Mouse (Mus musculus): ENCODE results near the gene Anxa6. TPM values are rescaled to one million over a fixed set of nuclear protein-coding genes. Genes with fewer than 3 reads are reported as not detected.
A peak's percentile ranks its signal among the peaks of the same experiment; 100 is the strongest.

The Anxa6 gene
- total RNA-seq (2022): 100 to 1,000 TPM; 160 to 179 (median 170) TPM

DNA sequence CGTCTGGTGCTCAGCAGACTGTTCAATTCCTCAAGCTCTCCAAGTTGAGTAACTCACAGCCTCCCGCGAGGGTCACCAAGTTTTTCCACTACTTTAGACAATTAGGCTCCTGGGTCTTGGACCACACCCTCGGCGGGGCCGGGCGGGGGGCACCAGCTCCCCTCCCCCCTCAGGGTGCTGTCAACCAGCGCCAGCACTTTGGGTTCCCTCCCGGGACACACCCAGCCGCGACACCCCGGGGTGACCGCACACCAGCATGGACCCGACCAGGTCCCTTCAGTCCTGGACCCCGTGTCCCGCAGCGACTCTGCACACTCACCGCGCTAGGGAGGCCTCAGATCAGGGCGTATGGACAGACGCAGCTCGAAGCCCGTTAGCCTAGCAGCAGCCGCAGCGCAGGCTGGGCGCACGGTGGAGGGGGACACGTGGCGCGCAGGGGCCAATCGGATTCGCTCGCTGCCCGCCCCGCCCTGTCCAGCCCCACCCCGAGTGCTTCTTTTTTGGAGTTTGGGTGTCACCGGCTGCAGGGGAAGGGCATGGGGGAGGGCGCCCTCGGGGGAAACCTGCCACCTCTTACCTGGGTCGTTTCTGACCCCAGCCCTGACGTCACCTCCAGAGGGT lies at the start of gene Anxa6:
TSS of gene Anxa6 (minus strand) at position 406 of the 621 bp plus-strand sequence.
- DNase-seq (ENCODE audit: low spot score in 2 of 2): peak; percentile 71 to 80

- no peak for DNase-seq (ENCODE audit: low spot score in 2 of 2)
These were observed 48.0 kb upstream of the Anxa6 start for GRCm38 (mm10) chr11:55081206-55081605.

- no peak for DNase-seq (ENCODE audit: low spot score in 2 of 2)
These were observed 45.9 kb upstream of the Anxa6 start for GRCm38 (mm10) chr11:55079180-55079579.

GRCm38 (mm10) chr11:55078502-55078901 lies 45.3 kb upstream of the Anxa6 start:
- DNase-seq (ENCODE audit: low spot score in 2 of 2): no peak

DNA sequence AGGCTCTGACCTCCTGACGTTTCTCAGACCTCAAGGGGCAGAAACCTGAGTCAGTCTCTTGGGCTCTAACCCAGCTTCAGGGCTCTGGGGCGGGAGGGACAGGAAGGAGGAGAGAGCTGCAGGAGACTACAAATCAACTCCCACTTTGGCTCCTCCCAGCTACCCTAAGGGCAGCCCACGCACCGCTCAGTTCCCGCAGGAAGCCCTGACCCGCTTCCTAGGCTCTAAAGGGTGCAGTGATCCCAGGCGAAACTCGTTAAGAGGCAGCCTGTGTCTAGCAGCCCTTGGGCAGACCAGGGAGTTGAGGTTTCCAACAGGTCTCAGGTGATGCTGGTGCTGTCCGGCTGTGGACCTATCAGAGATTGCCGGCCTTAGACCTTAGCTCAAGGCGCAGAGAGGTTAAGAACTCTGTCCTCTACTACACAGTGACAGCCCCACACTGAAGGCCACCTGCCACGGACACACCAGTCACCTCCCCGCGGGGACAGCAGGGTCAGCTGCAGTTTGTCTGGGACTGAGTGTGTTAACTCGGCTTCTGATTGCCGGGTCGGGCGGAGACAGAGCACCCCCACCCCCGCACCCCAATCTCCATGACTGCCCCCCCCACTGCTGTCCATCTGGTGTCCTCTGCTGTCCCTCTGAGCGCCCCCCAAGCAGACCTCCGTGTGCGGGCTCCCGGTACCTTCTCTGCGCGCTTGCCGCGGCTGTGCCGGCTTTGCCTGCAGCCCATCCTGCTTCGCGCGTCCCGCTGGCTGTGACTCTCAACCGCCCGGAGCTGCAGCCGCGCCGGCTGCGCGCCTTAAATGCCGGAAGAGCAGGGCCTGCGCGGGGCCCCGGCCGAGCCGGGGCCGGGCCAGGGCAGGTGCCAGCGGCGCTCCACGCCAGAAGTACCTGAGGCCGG lies 44.3 kb upstream of the Anxa6 start, which contains the start of gene Ccdc69:
TSS of gene Ccdc69 (minus strand) at position 801 of the 901 bp plus-strand sequence.
- DNase-seq (ENCODE audit: low spot score in 2 of 2): peak; percentile 67 to 73

GRCm38 (mm10) chr11:55076234-55076633 lies 43.0 kb upstream of the Anxa6 start:
- no peak for DNase-seq (ENCODE audit: low spot score in 2 of 2)

DNA sequence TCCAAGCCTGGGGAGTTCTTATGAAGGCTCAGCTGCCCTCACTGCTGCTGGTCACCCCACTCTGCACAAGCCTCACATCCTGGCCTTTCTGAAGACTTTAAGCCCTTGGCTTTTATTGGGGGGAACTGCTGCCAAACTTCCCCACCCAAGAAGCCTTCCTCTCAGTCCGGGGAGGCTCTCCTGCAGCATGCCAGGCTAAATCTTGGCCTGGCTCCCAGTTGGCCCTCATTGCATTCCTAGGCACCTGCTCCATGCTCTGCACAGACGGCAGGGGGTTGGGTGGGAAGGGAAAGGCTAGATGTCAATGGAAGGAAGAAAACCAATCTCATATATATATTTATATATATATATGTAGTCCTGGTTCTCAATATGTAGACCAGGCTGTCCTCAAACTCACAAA lies 42.4 kb upstream of the Anxa6 start:
- peak in 1 of 2 experiments; percentile 45 for DNase-seq (ENCODE audit: low spot score in 2 of 2)

DNA sequence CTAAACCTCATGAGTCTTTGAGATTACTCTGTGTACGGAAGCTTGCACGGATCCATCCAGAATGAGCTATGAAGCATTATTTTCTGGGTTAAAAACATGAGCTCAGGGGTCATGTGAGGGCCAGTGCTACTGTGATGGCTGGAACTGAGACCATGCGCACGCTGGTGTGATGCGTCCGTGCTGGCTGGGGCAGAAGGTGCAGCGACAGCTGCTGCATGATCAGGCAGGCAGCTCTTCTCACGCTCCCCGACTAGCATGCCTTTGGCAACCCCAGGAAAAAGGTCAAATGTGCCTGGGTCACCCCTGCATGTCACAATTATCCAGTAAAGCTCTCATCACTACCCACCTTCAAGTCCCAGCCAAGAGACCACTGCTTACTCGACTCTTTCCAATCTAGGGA lies 39.9 kb upstream of the Anxa6 start:
- peak; percentile 30 to 32 for DNase-seq (ENCODE audit: low spot score in 2 of 2)

DNA sequence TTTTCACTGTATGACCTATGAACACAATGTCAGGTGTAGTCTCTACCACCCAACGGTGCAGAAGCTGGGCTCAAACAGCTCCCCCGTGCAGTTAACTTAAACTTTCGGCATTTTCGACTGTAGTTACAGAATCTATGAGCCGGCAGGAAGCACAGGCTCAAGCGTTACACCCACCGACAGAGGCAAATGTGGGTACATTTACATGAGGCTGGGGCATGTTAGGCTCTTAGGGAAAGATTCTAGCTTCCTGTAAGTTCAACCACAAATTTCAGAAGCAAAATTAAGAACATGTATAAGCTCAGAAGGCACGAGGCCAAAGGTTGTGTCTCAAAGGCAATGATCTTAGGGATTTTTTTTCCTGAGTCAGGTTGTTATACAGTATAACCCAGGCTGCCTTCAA lies 39.2 kb upstream of the Anxa6 start:
- DNase-seq (ENCODE audit: low spot score in 2 of 2): no peak

- no peak for DNase-seq (ENCODE audit: low spot score in 2 of 2)
These were observed 38.1 kb upstream of the Anxa6 start for GRCm38 (mm10) chr11:55071344-55071743.

DNA sequence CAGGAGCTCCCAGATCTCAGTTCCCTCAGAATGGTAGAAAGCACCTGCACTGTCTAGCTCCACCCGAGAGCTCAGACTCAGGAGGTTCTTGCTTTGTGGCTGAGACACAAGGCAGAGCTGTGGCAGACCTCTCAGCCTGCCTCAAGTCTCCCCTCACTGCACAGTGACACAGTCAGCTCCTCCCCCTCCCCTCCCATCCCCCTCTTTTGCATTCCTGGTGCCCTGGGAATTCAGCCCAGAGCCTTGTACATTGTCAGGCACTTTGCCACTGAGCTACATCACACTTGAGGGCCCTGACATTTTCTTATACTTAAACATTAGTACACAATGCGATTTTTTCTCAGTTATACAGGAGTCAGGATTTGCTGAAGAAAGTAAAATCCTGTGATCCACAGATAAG lies 35.8 kb upstream of the Anxa6 start:
- no peak for DNase-seq (ENCODE audit: low spot score in 2 of 2)

DNA sequence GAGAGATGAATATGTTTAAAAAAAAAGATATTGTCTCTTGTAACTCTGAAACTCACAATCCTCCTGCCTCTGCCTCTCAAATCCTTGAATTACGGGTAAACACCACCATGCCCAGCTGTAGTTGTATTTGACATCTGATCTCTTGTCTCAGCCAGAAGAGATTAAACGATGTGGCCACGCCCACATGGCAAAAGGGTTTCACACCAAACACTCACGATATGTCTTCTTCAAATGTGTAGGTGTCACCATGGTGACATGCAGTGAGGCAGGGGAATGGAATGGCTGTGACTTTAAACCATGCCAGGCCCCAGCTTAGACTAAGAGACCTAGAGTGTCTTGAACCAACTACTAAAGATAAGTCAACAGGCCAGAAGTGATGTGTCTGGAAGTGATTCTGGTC lies 33.7 kb upstream of the Anxa6 start:
- DNase-seq (ENCODE audit: low spot score in 2 of 2): no peak

- DNase-seq (ENCODE audit: low spot score in 2 of 2): no peak
These were observed 29.6 kb upstream of the Anxa6 start for GRCm38 (mm10) chr11:55062856-55063255.

- DNase-seq (ENCODE audit: low spot score in 2 of 2): peak in 1 of 2 experiments; percentile 52
These were observed 27.6 kb upstream of the Anxa6 start for GRCm38 (mm10) chr11:55060802-55061201.

GRCm38 (mm10) chr11:55057511-55057910 lies 24.3 kb upstream of the Anxa6 start:
- DNase-seq (ENCODE audit: low spot score in 2 of 2): no peak

DNA sequence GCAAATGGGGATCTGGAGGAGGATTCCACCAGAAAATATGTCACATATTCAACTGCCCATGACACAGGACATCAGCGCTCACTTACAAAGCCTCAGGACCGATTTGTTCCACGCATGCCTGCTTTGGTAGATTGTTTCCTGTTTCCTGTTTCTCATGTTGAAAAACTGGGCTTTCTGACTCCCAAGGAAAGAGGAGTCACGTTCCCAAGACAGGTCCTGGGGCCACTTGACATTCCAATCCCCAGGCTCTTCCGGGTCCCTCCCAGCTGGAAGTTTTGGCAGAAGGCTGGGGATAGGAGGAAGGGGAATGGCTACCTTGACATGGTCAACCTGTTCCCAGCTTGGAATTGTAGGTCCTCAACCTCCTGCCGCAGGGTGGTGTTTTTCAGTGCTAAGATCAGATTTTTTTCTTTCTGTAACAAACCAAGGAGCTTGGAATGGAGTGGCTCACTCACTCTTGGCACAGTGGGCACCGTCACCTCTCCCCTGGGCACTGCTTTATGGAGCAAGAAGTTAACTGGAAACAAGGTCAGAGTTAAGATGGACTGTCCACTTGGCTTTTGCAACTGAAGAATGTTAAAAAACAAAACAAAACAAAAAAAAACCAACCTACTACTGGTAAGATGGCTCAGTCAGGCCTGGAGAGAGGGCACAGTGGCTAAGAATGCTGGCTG lies 17.7 kb upstream of the Anxa6 start:
- no peak for DNase-seq (ENCODE audit: low spot score in 2 of 2)

- peak; percentile 30 to 40 for DNase-seq (ENCODE audit: low spot score in 2 of 2)
These were observed 13.4 kb upstream of the Anxa6 start for GRCm38 (mm10) chr11:55046600-55046999.

GRCm38 (mm10) chr11:55041348-55041747 lies 8.1 kb upstream of the Anxa6 start:
- DNase-seq (ENCODE audit: low spot score in 2 of 2): no peak

- DNase-seq (ENCODE audit: low spot score in 2 of 2): peak in 1 of 2 experiments; percentile 57
These were observed 6.3 kb upstream of the Anxa6 start for GRCm38 (mm10) chr11:55039591-55039990.

DNA sequence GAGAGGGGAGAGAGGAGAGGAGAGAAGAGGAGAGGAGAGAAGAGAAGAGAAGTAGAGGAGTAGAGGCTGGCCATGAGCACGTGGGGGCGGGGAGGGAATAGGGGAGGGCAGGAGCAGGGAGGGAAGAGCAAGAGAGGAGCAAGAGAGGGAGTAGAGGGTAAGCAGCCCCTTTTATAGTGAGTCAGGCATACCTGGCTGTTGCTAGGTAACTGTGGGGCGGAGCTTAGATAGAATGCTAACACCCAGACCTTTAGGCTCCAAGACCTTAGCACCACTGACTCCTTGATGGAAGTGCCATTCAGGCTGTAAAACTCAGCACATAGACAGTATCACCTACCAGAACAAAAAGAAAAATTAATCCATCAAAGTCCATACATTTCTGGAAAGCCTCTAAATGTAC lies 3.4 kb upstream of the Anxa6 start:
- no peak for DNase-seq (ENCODE audit: low spot score in 2 of 2)

GRCm38 (mm10) chr11:55032286-55032685 lies 959 bp downstream of the Anxa6 start:
- DNase-seq (ENCODE audit: low spot score in 2 of 2): no peak

DNA sequence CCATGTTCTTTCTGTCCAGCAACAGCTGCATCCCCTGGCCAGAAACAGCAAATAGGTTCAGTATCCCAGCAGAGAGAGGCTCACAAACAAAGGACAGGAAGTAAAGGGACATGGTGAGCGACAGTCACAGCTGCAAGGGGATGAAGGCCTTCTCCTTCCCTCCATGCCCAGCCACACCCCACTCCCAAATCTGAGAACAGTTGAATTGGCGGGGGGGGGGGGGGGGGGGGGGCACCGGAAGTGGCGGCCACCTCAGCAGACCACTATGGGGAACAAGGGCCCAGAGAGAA lies 1.3 kb downstream of the Anxa6 start:
- no peak for DNase-seq (ENCODE audit: low spot score in 2 of 2)
